In genomic region chr6:6184921-6185734, GRCm38 (mm10) we compare ENCODE assay signal across 14 mouse cellular contexts. TPM values are rescaled to one million over a fixed set of nuclear protein-coding genes. Genes with fewer than 3 reads are reported as not detected.
DNase-seq lines count a peak whose midpoint lies in the region; ATAC-seq and TF ChIP-seq lines count a peak whose summit lies in the region.
"Had no signal": no experiment of that assay in that cellular context is flagged by ENCODE, and none has a peak within 500 bp of the region (broad histone marks: within the 10 kb centered on the region; RNA-seq: fewer than 3 reads in every experiment).

No protein-coding gene starts in this region.

- no peaks in the 10 kb centered on the region for H3K27me3 ChIP-seq in heart, embryonic 10.5 days (ENCODE audit: insufficient read depth, poor library complexity, severe bottlenecking)
- no peaks in the 10 kb centered on the region for H3K27me3 ChIP-seq in intestine, postnatal 0 days (replicated peaks; ENCODE audit: control insufficient read depth, insufficient read depth, low read length)
- no peaks in the 10 kb centered on the region for H3K27me3 ChIP-seq in liver, embryonic 16.5 days (ENCODE audit: control insufficient read depth, insufficient read depth, low read depth, low read length)
- H3K27me3 ChIP-seq: embryonic facial prominence, embryonic 15.5 days; hindbrain, embryonic 13.5 days; lung, embryonic 15.5 days had no signal

- peak overlapping the region; percentile 38 for H3K4me2 ChIP-seq in intestine, postnatal 0 days (replicated peaks; ENCODE audit: low read depth)
- H3K4me2 ChIP-seq in liver, embryonic 16.5 days (ENCODE audit: low read depth, low read length), result no peak overlapping the region
- H3K4me2 ChIP-seq: embryonic facial prominence, embryonic 15.5 days; hindbrain, embryonic 13.5 days; lung, embryonic 15.5 days; midbrain, embryonic 11.5 days had no signal

- no peak overlapping the region for H3K4me3 ChIP-seq in heart, embryonic 10.5 days
- no peak overlapping the region for H3K4me3 ChIP-seq in intestine, postnatal 0 days (ENCODE audit: low read depth, low read length)
- H3K4me3 ChIP-seq in liver, embryonic 16.5 days (ENCODE audit: low read depth, low read length), result no peak overlapping the region
- H3K4me3 ChIP-seq: embryonic facial prominence, embryonic 15.5 days; hindbrain, embryonic 13.5 days; lung, embryonic 15.5 days had no signal

- peaks cover 39% of the 10 kb centered on the region for H3K4me1 ChIP-seq in heart, embryonic 10.5 days
- H3K4me1 ChIP-seq in intestine, postnatal 0 days (replicated peaks; ENCODE audit: control insufficient read depth, insufficient read depth, low read length), result no peaks in the 10 kb centered on the region; the same call in 1 of the 2 replicates
- peaks cover 3% of the 10 kb centered on the region; the same call in 1 of the 2 replicates for H3K4me1 ChIP-seq in liver, embryonic 16.5 days (ENCODE audit: control insufficient read depth, low read depth, low read length)
- H3K4me1 ChIP-seq: embryonic facial prominence, embryonic 15.5 days; hindbrain, embryonic 13.5 days had no signal

- H3K27ac ChIP-seq in heart, embryonic 10.5 days, result 0 out of 2 replicates have a peak overlapping the region, but pooled peaks have one; percentile 23
- H3K27ac ChIP-seq in intestine, postnatal 0 days (ENCODE audit: low read depth, low read length), result peak overlapping the region; percentile 71
- H3K27ac ChIP-seq in liver, embryonic 16.5 days (ENCODE audit: low read length), result peak overlapping the region; percentile 51
- H3K27ac ChIP-seq: embryonic facial prominence, embryonic 15.5 days; hindbrain, embryonic 13.5 days; lung, embryonic 15.5 days had no signal

- peak; percentile 45 for DNase-seq in adrenal gland, adult 2 months
- DNase-seq in adrenal gland, adult 8-10 months, result no peak
- DNase-seq in heart, embryonic 10.5 days (ENCODE audit: low spot score), result peak; percentile 84
- no peak for DNase-seq in urinary bladder, postnatal 25 days (ENCODE audit: low spot score)
- DNase-seq in MN1 (ENCODE audit: low spot score), result no peak
- DNase-seq: cerebellum, adult 8-10 months; thymus, adult 18-20 months had no signal

- no peaks in the 10 kb centered on the region for H3K9me3 ChIP-seq in heart, embryonic 10.5 days
- no peaks in the 10 kb centered on the region for H3K9me3 ChIP-seq in intestine, postnatal 0 days (ENCODE audit: control insufficient read depth)
- H3K9me3 ChIP-seq in liver, embryonic 16.5 days (replicated peaks; ENCODE audit: control insufficient read depth, low read length), result no peaks in the 10 kb centered on the region
- H3K9me3 ChIP-seq: embryonic facial prominence, embryonic 15.5 days; hindbrain, embryonic 13.5 days; lung, embryonic 15.5 days had no signal

- ATAC-seq in intestine, postnatal 0 days, result peak; percentile 89
- peak; percentile 75 for ATAC-seq in liver, embryonic 16.5 days (ENCODE audit: low read depth)
- no peak for ATAC-seq in activated CD4-positive, CD25-positive, alpha-beta regulatory T cell, adult 4 months

- WGBS in heart, embryonic 10.5 days, result 31% methylated on average over 7 of the region's 7 CpGs
- 21% methylated on average over 7 of the region's 7 CpGs for WGBS in intestine, postnatal 0 days
- WGBS in liver, embryonic 16.5 days (ENCODE audit: insufficient replicate concordance), result 65% methylated on average over 7 of the region's 7 CpGs

- 0 out of 2 replicates have a peak, but pooled peaks cover 10% of the 10 kb centered on the region for H3K36me3 ChIP-seq in heart, embryonic 10.5 days
- no peaks in the 10 kb centered on the region for H3K36me3 ChIP-seq in intestine, postnatal 0 days (ENCODE audit: control insufficient read depth, insufficient read depth)
- H3K36me3 ChIP-seq in liver, embryonic 16.5 days (ENCODE audit: control insufficient read depth, insufficient read depth), result no peaks in the 10 kb centered on the region
- H3K36me3 ChIP-seq: embryonic facial prominence, embryonic 15.5 days; hindbrain, embryonic 13.5 days; lung, embryonic 15.5 days had no signal

- no peak for TF ChIP-seq CTCF in intestine, postnatal 0 days (IDR thresholded peaks at IDR 0.05; ENCODE audit: low read depth)

- no peak overlapping the region for H3K9ac ChIP-seq in intestine, postnatal 0 days (ENCODE audit: low read depth, low read length)
- H3K9ac ChIP-seq in liver, embryonic 16.5 days (ENCODE audit: low read depth, low read length), result no peak overlapping the region
- H3K9ac ChIP-seq: embryonic facial prominence, embryonic 15.5 days; hindbrain, embryonic 13.5 days; lung, embryonic 15.5 days had no signal

RNA-seq across cellular contexts. Expression of gene Slc25a13, which starts 31.8 kb away (rescaled TPM):
- total RNA-seq in adrenal gland, adult 2 months (2021), result 1 to 10 TPM; 9.1 to 9.7 TPM
- polyA plus RNA-seq in adrenal gland, adult 2 months (2012; rRNA removed), result 2.3 and 2.9 TPM in 2 replicates
- total RNA-seq in adrenal gland, adult 8-10 months (2022), result 10 to 100 TPM in 3 of 4 experiments, 1 to 10 TPM in 1; 9.9 to 18.3 (median 13.0) TPM
- 61.4 and 78.4 TPM in 2 replicates for polyA plus RNA-seq in heart, embryonic 10.5 days (2016; fragmentation: Nextera tagmentation; extraction: Ambion mirVana)
- polyA plus RNA-seq in intestine, postnatal 0 days (2015; fragmentation: Nextera tagmentation; extraction: Ambion mirVana), result 32.3 and 35.4 TPM in 2 replicates
- polyA plus RNA-seq in liver, embryonic 16.5 days (2015; fragmentation: Nextera tagmentation; extraction: Ambion mirVana), result 55.1 and 58.7 TPM in 2 replicates
- 10 to 100 TPM in 1 of 2 experiments, 1 to 10 TPM in 1; 6.4 to 14.0 TPM for polyA plus RNA-seq in activated CD4-positive, CD25-positive, alpha-beta regulatory T cell, adult 4 months (2017; shearing (Covaris generic))

Comparison
In these comparisons a context has a peak if more than half of its experiments do, and no peak if none do; other contexts are left out.
1. DNase-seq: peak in adrenal gland, adult 2 months (single experiment) and heart, embryonic 10.5 days (single experiment); none in adrenal gland, adult 8-10 months (single experiment), urinary bladder, postnatal 25 days (single experiment) and MN1 (single experiment).
2. Peak in every context shown above with its lines, with median percentiles within 50 percentile points of each other: H3K27ac ChIP-seq.